Mouse (Mus musculus) hematopoietic multipotent progenitor cell, adult 10-12 weeks (in vitro differentiated cells): ENCODE measurements around the gene Ttll10. TPM values are rescaled to one million over a fixed set of nuclear protein-coding genes. Genes with fewer than 3 reads are reported as not detected.

Source experiments
- polyA plus RNA-seq: library from polyadenylated mRNA; stranded (reverse); fragments of >175 nt; gene quantifications from 2 replicates; pipeline ENCODE4 v1.2.3, GENCODE M21; 2012; ENCODE audit warnings: low replicate concordance

The Ttll10 gene
- not detected in 2 replicates for polyA plus RNA-seq

DNA sequence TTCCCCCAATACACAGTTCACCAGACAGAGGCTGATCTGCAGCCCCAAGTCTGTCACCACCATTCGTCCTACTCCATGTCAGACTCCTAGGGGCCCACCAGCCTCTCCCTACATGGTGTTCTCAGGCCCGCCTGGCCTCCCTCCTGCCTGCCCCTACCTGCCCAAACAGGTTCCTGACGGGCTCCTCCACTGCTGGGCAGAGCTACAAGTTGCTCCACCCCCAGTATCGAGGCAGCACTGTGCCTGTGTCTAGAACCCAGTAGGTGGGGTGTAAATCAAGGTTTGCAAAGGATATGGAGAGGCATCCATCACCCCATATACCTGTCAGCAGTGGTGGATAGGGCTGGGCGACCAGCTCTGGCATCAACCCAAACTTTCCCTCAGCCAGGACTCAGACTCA lies at the start of gene Ttll10:
Ttll10 (minus strand) TSS at position 154 of the 400 bp plus-strand sequence.

DNA sequence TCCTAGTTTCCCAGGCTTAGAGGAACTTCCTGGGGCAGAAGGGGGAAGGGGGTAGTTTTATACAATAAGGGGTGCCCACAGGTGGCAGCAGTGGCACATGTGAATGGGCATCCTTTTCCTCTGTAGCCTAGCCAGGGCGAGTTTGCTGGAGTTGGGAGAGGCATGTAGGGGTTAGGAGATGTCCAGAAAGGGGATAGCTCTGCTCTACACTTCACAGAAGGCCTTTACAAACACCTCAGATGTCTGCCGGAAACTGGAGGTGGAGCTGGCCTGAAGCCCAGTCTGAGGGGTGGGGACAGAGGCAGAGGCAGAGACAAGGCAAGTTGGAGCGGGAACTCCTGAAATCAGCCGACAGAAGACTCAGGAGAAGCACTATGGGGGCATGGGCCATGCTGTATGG lies 33.2 kb downstream of the Ttll10 start, which contains the start of gene Tnfrsf18:
Tnfrsf18 (plus strand) TSS at position 152 of the 400 bp plus-strand sequence.

DNA sequence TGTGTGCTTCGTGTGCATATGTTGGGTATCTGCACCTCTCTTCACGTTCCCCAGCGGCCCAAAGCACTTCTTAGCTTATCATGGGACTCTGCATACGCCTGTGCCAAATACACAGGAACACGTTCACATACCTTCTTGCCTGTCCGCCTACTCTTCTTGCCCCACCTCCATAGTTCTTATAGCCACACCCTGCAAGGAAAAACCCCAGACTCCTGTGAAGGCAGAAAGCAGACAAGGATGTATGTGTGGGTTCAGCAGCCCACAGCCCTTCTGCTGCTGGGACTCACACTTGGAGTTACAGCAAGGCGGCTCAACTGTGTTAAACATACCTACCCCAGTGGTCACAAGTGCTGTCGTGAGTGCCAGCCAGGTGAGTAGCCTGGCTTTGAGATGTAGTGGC lies 45.6 kb downstream of the Ttll10 start, which contains the start of gene Tnfrsf4:
Tnfrsf4 (plus strand) TSS at position 207 of the 400 bp plus-strand sequence.

DNA sequence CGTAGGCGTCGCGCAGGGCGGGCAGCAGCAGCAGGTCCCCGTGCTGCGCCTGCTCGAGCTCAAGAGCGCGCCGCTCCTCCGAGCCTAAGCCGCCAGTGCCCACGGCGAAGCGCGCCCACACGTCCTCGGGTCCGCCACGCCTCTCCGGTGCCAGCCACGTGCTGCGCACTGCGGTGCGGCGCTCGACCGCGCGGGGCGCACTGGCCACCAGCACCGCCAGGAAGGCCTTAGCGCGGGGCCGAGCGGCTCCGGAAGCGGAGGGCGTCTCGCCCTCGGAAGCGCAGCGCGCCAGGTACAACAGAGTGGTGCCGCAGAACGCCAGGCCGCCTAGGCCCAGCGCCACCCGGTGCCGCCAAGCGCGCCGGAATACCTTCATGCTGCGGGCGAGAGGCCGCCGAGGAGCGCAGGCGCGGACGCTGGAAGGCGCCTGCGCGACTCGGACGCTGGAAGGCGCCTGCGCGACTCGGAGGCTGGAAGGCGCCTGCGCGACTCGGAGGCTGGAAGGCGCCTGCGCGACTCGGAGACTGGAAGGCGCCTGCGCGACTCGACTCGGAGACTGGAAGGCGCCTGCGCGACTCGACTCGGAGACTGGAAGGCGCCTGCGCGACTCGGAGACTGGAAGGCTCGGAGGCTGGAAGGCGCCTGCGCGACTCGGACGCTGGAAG lies 66.8 kb downstream of the Ttll10 start, which contains the start of the genes B3galt6 and Sdf4:
B3galt6 (minus strand) TSS at position 409 of the 665 bp plus-strand sequence.
Sdf4 (plus strand) TSS at position 632 of the 665 bp plus-strand sequence.

Other genes with a start within 250 kb of the Ttll10 start
- 56.5 and 59.9 TPM in 2 replicates for gene Ccnl2, start 246.9 kb downstream of the Ttll10 start, polyA plus RNA-seq
- gene Aurkaip1, start 228.1 kb downstream of the Ttll10 start, polyA plus RNA-seq = 177 and 209 TPM in 2 replicates
- gene Mxra8, start 219.7 kb downstream of the Ttll10 start, polyA plus RNA-seq = 2.6 and 5.3 TPM in 2 replicates
- 89.3 and 201 TPM in 2 replicates for gene Dvl1, start 212.0 kb downstream of the Ttll10 start, polyA plus RNA-seq
- 0.25 and 0.37 TPM in 2 replicates for gene Tas1r3, start 196.1 kb downstream of the Ttll10 start, polyA plus RNA-seq
- gene Cptp, start 190.0 kb downstream of the Ttll10 start, polyA plus RNA-seq = 1.6 and 4.5 TPM in 2 replicates
- 13.3 and 23.2 TPM in 2 replicates for gene Ints11, start 189.9 kb downstream of the Ttll10 start, polyA plus RNA-seq
- 79.0 and 302 TPM in 2 replicates for gene Pusl1, start 167.6 kb downstream of the Ttll10 start, polyA plus RNA-seq
- gene Acap3, start 167.6 kb downstream of the Ttll10 start, polyA plus RNA-seq = 30.5 and 52.0 TPM in 2 replicates
- gene Ube2j2, start 115.6 kb downstream of the Ttll10 start, polyA plus RNA-seq = 43.7 and 73.5 TPM in 2 replicates
- gene C1qtnf12, start 97.1 kb downstream of the Ttll10 start, polyA plus RNA-seq = 28.3 and 36.5 TPM in 2 replicates
- gene B3galt6, start 66.8 kb downstream of the Ttll10 start, polyA plus RNA-seq = 2.3 and 3.4 TPM in 2 replicates
- gene Sdf4, start 66.5 kb downstream of the Ttll10 start, polyA plus RNA-seq = 64.0 and 98.8 TPM in 2 replicates
- gene Tnfrsf4, start 45.6 kb downstream of the Ttll10 start, polyA plus RNA-seq = 10.9 and 18.7 TPM in 2 replicates
- 31.9 and 46.2 TPM in 2 replicates for gene Tnfrsf18, start 33.2 kb downstream of the Ttll10 start, polyA plus RNA-seq
- 11.6 and 15.9 TPM in 2 replicates for gene 9430015G10Rik, start 50.6 kb upstream of the Ttll10 start, polyA plus RNA-seq
- 0.33 and 0.59 TPM in 2 replicates for gene Rnf223, start 71.1 kb upstream of the Ttll10 start, polyA plus RNA-seq
- 10.3 and 11.1 TPM in 2 replicates for gene Agrn, start 138.1 kb upstream of the Ttll10 start, polyA plus RNA-seq
- 10.3 and 18.8 TPM in 2 replicates for gene Isg15, start 141.4 kb upstream of the Ttll10 start, polyA plus RNA-seq
- gene AW011738, start 143.9 kb upstream of the Ttll10 start, polyA plus RNA-seq = 30.9 and 85.0 TPM in 2 replicates
- gene Perm1, start 156.5 kb upstream of the Ttll10 start, polyA plus RNA-seq = 0.26 and 0.34 TPM in 2 replicates
- 26.7 and 39.1 TPM in 2 replicates for gene Plekhn1, start 175.4 kb upstream of the Ttll10 start, polyA plus RNA-seq
- 30.7 and 35.6 TPM in 2 replicates for gene Noc2l, start 176.6 kb upstream of the Ttll10 start, polyA plus RNA-seq
- 3.6 and 16.4 TPM in 2 replicates for gene Samd11, start 196.2 kb upstream of the Ttll10 start, polyA plus RNA-seq